Mouse (Mus musculus) thymus, postnatal 25 days (tissue): ENCODE results near the gene Dbh.

ENCODE experiments used
- DNase-seq: peaks from one replicate; pipeline ENCODE4 v3.0.0; 2022

Gene Dbh

GRCm38 (mm10) chr2:27166074-27166473 is 1.0 kb downstream of the Dbh start:
- DNase-seq, result peak; percentile 38

- no peak for DNase-seq
Observed at GRCm38 (mm10) chr2:27166999-27167398, 2.0 kb downstream of the Dbh start.

DNA sequence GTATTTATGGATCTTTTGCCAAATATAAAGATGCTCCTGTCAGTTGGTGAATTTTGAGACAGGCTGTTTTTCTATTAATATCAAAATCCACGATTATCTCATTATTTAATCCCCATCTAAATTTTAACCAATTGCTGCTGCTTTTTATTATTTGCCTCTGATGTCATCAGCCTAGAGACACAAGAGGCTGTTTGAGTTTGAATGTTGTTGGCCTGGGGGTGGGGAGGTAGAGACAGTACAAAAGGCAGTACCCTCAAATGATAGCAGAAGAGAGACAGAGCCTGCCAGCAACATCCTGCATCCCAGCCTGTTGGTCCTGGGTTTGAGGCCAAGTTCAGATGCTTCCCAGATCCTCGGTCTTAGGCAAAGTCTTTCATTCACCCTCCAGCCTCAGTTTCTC is 9.2 kb downstream of the Dbh start:
- no peak for DNase-seq

DNA sequence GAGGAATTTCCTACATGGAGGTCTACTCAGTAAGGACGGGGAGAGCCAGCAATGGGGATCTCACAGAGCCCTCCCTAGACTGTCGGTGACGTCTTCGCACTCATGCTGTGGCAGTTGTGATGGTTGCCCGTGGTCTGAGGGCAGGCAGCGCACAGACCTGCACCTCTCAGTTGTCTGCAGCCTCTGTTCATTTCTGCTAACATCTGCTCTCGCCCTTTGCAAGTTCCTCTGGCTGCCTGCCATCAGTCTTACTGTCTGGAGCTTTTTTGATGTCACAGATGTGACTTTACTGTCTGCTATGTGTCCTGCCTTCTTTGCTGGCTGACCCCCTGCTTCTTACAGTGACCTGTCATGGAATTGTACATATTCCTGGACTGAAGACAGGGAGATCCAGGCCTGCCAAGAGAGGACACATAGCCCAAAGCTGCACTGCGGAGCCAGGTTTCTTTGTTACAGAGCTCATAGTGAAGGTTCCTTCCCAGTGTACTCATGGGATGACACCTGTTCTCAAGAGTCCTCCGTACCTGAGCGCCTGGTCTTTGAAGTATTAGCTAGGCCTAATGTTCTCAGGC is 10.7 kb downstream of the Dbh start:
- peak; percentile 67 for DNase-seq

DNA sequence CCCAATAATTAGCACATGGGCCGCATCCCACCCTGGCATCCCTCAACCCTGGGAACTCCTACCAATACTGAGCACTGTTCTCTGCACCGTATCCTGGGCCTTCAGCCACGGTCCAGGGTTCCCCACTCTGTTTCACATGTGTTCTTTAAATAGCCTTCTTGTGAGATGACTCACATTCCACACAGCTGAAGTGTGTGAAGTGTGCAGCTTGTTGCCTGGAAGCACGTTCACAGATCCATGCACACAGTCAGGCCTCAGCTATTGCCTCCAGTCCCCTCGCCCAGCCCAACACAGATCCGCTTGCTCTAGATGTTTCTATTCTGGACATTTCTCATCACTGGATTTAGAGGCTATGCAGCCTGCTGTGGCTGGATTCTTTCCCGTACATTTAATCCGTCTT is 14.1 kb downstream of the Dbh start:
- DNase-seq, result no peak

DNA sequence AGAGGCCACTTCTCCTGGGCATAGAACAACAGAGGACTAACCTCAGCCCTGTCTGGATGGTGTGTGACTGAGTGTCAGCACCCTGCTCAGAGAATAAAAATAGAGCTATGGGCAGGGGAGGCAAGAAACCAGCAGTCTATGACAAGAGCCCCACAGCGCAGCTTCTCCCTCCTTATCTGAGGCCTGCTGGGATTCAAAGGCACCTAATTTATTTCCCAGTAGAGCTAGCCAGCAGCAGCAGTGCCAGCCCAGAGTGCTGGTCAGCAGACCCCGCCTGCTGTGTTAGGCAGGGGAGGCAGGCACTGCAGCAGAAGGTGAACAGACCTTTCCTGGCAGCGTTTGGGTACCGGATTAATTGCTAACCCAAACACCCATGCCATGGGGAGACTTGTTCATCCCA is 16.9 kb downstream of the Dbh start:
- no peak for DNase-seq

GRCm38 (mm10) chr2:27183734-27184133 is 18.7 kb downstream of the Dbh start:
- no peak for DNase-seq

- DNase-seq, result no peak
Observed at GRCm38 (mm10) chr2:27187531-27187930, 22.5 kb downstream of the Dbh start.

DNA sequence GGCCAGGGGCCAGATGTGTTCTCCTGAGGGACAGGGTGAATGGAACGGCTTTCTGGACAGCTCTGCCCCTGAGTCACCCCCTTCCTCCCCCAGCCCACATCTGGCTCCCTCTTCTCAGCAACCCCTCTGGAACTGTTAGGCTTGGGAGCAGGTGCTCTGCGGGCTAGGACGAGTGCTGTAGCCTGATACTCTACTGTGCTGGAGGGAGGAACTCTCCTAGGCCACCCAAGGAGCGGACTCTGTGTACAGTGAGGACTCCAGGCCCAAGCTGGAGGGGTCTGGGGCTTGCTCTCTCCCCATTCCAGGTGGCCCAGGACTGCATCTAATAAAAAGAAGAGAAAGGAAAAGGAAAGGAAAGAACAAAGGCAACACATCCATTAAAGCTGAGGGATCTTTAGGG is 25.0 kb downstream of the Dbh start:
- no peak for DNase-seq

GRCm38 (mm10) chr2:27198551-27199246 is 33.7 kb downstream of the Dbh start:
- peak; percentile 62 for DNase-seq

- no peak for DNase-seq
Observed at GRCm38 (mm10) chr2:27200586-27200985, 35.6 kb downstream of the Dbh start.

DNA sequence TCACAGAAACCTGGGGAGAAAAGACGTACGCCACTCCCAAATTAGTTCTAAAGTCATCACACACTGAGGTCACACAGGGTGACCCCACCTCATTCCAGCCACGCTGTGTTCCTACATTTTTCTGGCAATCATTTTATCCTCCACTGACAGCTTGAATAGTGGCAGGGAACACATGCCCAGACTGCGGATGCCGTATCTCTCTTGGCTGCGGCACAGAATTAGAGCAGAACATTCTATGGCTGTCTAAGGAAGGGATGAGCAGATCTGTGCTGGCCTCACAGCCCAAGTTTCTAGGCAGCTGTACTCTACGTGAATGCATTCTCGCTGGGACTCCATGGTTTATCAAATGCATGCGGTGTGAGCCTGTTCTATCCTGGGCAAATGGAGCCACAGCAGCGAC is 40.6 kb downstream of the Dbh start:
- DNase-seq, result no peak

DNA sequence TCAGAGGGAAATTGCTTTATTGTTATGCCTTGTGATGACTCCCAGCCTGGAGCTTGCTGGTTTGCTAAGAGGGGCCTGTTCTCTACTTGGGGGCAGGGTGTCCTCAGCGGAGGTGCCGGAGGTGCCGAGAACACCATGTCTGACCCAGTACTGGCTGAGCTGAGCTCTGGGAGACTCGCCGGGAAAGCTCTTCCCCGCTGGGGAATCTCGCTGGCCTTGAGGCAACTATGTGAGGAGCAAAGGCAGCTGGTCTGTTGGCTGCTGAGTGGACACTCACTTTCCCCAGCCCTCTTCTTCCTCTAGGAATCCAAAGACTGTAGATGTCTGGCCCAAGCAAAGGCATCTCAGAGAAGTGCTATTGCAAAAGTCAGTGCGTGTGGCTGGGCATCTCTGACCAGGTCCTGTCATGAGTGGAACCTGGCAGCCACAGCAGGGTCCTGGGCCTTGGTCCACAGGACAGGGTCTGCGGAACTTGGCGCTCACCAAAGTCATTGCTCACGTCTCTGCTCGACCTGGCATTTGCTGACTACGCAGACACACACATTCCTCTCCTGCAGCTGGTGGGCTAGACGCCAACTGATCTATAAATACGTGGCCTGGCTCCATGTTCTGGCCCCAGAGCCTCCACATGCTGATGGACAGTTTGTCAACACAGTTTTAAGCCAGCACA is 41.2 kb downstream of the Dbh start:
- no peak for DNase-seq

DNA sequence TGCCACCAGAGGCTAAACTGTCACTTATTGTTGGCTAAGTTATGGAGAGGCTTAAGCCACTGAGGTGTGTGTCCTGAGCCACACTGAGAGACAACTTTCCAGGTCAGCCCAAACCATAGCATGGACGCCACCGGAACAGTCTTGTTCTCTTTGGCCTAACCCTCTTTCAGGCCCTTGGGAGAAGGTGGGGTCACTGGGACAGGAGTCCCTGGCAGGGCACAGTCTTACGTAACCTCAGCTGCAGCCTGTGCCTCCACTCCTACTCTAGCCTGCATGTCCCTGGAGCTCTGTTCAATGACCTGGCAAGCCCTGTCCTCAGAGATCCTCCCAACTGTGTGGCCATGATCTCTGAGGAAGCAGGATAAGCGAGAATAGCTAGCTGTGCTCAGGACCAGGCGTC is 42.1 kb downstream of the Dbh start:
- DNase-seq, result no peak

GRCm38 (mm10) chr2:27209370-27209769 is 44.3 kb downstream of the Dbh start:
- no peak for DNase-seq

GRCm38 (mm10) chr2:27209816-27210215 is 44.8 kb downstream of the Dbh start:
- DNase-seq, result peak; percentile 80

- DNase-seq, result peak; percentile 73
Observed at GRCm38 (mm10) chr2:27210255-27210654, 45.2 kb downstream of the Dbh start.

DNA sequence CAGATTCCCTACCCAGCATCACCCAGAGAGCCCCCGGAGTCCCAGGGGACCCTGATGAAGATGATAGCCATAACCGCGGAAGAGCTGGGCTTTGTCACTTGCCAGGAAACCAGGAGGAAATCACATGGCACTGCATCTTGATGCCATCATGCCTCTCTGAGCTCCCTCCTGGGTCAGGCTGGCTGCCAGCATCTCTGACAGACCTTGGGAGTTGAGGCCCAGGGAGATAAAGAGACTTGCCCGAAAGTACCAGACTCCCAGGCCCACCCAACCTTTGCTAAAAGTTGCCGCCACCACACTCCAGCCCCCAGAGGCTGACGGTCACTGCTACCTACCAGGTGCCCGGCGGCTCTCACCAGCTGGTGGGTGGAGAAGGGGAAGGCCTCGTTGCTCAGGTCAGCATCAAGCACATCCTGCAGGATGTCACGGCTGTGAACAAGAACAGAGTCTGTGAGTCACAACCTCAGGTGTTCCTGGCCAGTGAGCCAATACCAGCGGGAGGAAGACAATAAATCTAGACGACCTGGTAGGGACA is 45.7 kb downstream of the Dbh start:
- DNase-seq, result no peak

- DNase-seq, result no peak
Observed at GRCm38 (mm10) chr2:27211966-27212893, 47.2 kb downstream of the Dbh start.

DNA sequence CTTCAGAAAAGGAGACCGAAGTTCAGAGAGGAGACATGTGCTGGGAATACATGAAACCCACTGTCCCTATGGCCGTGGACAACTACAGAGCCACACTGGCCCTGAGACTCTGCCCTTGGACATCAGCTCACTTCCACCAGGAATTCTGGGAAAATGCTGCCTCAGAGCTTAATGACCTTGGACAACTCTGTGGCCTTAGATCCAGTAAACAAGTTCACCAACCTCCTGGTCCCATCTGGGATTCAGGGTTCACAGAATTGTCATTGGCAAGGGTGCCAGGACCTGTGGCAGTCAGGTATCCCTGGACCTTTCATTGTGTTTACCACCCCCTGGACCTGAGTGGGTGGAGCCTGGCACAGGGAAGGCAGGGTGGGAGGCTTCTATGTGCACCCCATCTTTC is 50.5 kb downstream of the Dbh start:
- DNase-seq, result no peak

DNA sequence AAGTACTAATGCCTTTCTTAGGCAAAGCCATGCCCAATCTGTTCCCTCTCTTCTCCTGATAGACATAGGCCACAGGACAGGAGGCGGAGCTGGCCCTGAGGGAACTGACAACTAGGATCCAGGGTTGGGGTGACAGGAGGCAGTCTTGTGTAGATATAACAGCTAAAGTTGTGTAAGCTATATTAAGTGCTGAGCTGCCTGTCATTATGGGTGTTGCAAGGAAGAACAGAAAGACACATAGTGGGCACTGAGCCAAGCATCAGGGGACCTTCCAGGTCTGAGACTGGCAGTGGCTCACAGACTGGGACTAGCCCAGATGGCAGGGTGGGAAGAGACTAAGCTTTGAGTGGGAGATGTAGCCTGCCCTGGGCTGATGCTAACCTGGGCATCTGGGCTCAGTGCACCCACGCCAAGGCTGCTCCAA is 53.1 kb downstream of the Dbh start:
- no peak for DNase-seq

GRCm38 (mm10) chr2:27218569-27218968 is 53.5 kb downstream of the Dbh start:
- no peak for DNase-seq

DNA sequence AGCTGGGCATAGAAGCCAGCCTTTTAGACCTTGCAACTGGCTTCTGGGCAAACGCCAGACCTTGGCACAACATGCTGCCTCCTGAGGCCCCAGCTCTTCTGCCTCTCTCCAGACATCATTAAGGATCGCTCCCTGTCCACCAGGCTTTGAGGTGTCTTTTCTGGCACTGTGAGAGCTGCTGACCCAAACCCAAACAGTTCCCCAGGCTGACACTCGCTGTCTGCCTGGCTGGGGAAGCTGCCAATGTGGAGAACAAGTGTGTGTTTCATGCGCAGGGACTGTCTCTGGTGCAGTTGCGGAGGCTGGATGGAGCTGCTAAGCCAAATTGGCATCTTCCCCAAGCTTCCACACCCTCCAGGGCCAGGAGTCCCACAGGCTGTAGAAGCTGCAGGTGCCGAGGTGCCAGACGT is 58.0 kb downstream of the Dbh start:
- DNase-seq, result no peak
